Mouse (Mus musculus) 3T3-L1 (cell line): Measurements from ENCODE around the gene Lhfpl2.

Experiments
- DNase-seq: peaks from one replicate; pipeline ENCODE4 v3.0.0-alpha.2; 2015; ENCODE audit warnings: low read depth, low spot score

The Lhfpl2 gene

GRCm38 (mm10) chr13:94140446-94140845 lies 82.8 kb downstream of the Lhfpl2 start:
- DNase-seq: no peak

GRCm38 (mm10) chr13:94143063-94143652 lies 85.6 kb downstream of the Lhfpl2 start:
- no peak for DNase-seq

GRCm38 (mm10) chr13:94144451-94144850 lies 86.9 kb downstream of the Lhfpl2 start:
- no peak for DNase-seq

- DNase-seq: no peak
Observed at GRCm38 (mm10) chr13:94147257-94147656, 89.7 kb downstream of the Lhfpl2 start.

- peak; percentile 50 for DNase-seq
Observed at GRCm38 (mm10) chr13:94149006-94149405, 91.4 kb downstream of the Lhfpl2 start.

GRCm38 (mm10) chr13:94149781-94150180 lies 92.2 kb downstream of the Lhfpl2 start:
- no peak for DNase-seq

GRCm38 (mm10) chr13:94151308-94151707 lies 93.7 kb downstream of the Lhfpl2 start:
- DNase-seq: no peak

- DNase-seq: peak; percentile 76
Observed at GRCm38 (mm10) chr13:94152836-94153235, 95.2 kb downstream of the Lhfpl2 start.

GRCm38 (mm10) chr13:94153658-94154057 lies 96.1 kb downstream of the Lhfpl2 start:
- no peak for DNase-seq

- peak; percentile 99 for DNase-seq
Observed at GRCm38 (mm10) chr13:94154512-94155296, 97.1 kb downstream of the Lhfpl2 start.

- DNase-seq: no peak
Observed at GRCm38 (mm10) chr13:94155657-94156429, 98.2 kb downstream of the Lhfpl2 start.

GRCm38 (mm10) chr13:94158864-94159477 lies 101.4 kb downstream of the Lhfpl2 start:
- peak; percentile 61 for DNase-seq

- no peak for DNase-seq
Observed at GRCm38 (mm10) chr13:94159478-94160220, 102.1 kb downstream of the Lhfpl2 start.

- DNase-seq: no peak
Observed at GRCm38 (mm10) chr13:94164501-94164900, 106.9 kb downstream of the Lhfpl2 start.

GRCm38 (mm10) chr13:94168319-94168718 lies 110.7 kb downstream of the Lhfpl2 start:
- no peak for DNase-seq

GRCm38 (mm10) chr13:94169325-94169916 lies 111.8 kb downstream of the Lhfpl2 start:
- peak; percentile 57 for DNase-seq

GRCm38 (mm10) chr13:94171612-94172011 lies 114.0 kb downstream of the Lhfpl2 start:
- DNase-seq: no peak

GRCm38 (mm10) chr13:94172533-94173310 lies 115.1 kb downstream of the Lhfpl2 start:
- no peak for DNase-seq

GRCm38 (mm10) chr13:94173633-94174576 lies 116.3 kb downstream of the Lhfpl2 start:
- DNase-seq: peak; percentile 73
